Mouse (Mus musculus) bone marrow, adult 2 months (tissue): ENCODE measurements around the gene Cdc7.

Experiments
- CTCF ChIP-seq: fragments of 200-500 bp; IDR thresholded peaks from 2 replicates; pipeline ENCODE4 v1.5.1; 2011; ENCODE audit warnings: low read length, control low read depth; ENCODE audit not compliant: control insufficient read depth, insufficient read depth
- POLR2A ChIP-seq: fragments of 200-500 bp; IDR thresholded peaks from 2 replicates; pipeline ENCODE4 v1.6.1; 2011; ENCODE audit warnings: low read depth, mild to moderate bottlenecking, control low read depth, low read length, borderline replicate concordance; ENCODE audit not compliant: control insufficient read depth

GRCm38 (mm10) chr5:107001396-107002090 lies 37.4 kb downstream of the Cdc7 start:
- TF ChIP-seq CTCF (no peak), POLR2A (no peak)
